Mouse (Mus musculus) cerebellum, postnatal 25 days (tissue): ENCODE data around the gene Lmntd1.

Experiments used
- DNase-seq, 2 experiments: peaks; one replicate each; pipeline ENCODE4 v3.0.0; 2021; ENCODE audit warnings: mixed read lengths in 2 of 2

Lmntd1 gene

DNA sequence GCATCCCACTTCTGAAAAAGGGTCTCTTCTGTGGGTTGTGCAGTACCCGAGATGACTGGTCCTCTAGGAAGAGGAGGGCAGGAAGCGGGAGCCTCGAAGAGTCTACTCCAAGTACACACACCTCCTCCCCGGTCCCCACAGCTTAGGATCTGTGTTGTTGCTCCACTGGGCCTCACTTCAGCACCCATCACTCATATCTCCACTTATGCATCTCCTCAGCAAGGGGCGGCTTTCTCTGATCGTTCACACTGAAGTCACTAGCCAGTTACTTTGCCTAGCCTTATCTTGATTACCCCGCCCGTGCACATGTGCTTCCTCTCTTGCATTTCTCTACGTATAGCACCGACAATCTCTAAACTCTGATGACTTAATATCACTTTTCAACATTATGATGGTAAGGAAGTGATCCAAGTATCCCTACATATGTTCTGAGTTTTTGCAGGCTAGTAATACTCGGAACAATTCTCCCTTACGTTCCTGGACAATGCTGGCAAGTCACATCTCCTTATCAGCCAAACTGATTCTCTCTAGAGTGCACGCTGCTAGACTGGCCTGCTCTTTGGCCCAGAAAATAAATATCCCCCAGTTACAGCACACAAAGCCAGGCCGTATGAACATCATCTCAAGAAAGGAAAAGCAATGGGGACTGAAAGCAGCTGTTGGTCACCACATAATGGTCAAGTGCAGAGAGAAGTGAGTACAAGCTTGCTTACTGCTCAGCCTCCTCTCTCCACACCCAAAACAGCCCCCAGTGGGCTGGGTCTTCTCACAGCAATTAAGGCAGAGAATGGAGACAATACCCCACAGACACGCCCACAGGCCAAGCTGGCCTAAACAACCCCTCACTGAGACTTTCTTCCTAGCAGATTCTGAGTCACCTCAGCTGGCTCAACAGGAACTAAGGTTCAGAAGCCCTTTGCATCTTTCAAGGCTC is 56.8 kb downstream of the Lmntd1 start:
- no peak for DNase-seq

DNA sequence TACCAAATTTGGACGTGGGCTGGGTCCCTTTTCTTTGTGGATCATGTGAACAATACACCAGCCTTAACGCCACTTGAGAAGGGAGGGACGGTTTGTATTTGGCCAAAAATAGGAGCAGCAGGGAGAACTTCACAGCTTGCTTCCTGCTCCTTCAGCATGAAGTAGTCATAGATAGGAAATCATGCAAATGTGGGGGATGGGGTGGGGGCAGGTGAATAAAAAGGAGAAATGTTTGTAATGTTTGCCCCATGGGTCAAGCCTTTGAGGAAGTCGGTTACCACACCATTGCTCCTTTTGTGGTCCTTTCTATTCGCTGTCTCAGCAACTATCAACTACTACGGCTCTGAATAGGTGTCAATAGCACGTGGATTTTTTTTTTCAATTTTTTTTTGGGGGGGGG is 60.9 kb downstream of the Lmntd1 start:
- DNase-seq, result no peak

- DNase-seq, result no peak
Observed at GRCm38 (mm10) chr6:145552817-145553216, 61.3 kb downstream of the Lmntd1 start.

GRCm38 (mm10) chr6:145550993-145551392 is 63.1 kb downstream of the Lmntd1 start:
- no peak for DNase-seq

DNA sequence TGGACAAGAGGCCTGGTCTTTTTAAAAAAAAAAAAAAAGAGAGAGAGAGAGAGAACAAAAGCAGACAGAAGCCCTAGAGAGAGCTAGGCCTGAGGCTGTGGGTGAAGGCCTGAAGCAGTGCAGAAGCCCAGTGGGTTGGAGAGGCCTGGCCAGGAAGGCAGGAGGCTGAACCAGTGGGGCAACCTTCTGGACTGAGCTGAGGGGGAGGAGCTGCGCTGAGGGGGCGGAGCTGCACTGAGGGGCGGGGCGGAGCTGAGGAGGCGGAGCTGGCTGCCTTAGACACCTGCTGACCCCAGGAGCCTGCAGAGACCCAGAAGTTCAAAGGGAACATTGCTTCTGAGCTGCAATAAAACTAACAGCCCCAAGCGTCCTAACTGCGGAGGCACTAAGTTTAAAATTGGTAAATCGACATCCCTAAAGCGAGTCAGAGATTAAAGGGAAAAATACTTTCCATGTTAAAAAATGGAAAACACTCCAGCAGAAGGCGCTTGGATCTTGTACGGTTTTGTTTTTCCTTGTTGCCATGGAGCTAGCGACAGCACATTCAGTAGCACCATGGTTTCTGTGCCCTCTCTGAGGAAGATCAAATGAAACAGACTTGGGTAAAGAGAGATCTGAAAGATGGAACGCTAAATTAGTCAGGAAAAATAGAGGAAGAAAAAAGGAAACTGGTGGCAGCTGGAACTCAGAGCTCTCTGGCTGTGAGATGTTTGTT is 68.0 kb downstream of the Lmntd1 start:
- no peak for DNase-seq

DNA sequence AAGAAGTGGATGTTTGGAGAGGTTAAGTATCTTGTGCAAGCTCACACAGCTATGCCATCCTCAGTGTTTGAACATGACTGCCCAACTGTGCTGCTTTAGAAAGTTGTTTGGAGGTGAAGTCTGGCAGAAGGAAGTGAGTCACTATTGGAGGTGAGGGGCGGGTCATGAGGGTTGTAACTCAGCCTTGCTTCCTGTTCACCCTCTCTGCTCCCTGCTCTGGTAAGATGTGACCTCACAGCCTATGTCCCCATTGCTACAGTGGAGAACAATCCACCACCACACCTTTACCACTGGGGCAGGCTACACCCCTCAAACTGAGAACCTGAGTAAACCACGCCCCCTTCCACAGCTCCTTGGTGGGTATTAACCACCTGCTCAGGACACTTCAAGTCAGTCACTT is 69.3 kb downstream of the Lmntd1 start:
- no peak for DNase-seq

DNA sequence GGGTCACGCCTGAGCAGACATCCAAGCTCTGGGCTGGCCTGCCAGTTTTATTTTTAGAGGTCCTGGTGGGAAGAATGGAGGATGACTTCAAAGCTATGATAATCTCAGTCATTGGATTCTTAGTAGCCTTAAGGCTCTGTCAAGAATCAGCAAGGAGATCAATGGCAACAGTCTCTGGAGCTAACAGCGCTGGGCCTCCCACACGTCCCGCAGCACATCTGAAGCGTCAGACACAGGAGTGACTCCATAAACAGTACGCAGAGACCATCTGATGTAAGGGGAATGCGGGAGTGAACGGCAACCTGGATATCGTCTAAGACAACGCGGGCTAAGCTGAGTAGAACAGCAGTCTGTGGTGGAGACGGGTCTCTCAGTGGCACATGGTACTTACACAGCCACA is 69.8 kb downstream of the Lmntd1 start:
- DNase-seq, result no peak

DNA sequence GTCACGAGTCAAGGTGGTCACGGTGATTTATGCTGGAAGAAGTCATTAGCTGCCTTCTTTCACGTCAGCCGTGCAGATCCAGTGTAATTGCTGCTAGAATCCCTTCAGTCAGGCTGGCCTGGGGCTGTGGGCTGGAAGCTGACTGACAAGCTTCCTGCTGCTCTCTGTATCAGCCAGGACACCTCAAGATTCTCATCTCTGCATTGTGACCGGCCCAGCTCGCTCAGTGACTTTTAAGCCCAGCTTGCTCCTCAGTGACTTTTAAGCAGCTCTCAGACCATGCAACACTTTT is 74.6 kb downstream of the Lmntd1 start:
- peak in 1 of 2 experiments; percentile 11 for DNase-seq

- no peak for DNase-seq
Observed at GRCm38 (mm10) chr6:145538787-145539567, 75.1 kb downstream of the Lmntd1 start.

DNA sequence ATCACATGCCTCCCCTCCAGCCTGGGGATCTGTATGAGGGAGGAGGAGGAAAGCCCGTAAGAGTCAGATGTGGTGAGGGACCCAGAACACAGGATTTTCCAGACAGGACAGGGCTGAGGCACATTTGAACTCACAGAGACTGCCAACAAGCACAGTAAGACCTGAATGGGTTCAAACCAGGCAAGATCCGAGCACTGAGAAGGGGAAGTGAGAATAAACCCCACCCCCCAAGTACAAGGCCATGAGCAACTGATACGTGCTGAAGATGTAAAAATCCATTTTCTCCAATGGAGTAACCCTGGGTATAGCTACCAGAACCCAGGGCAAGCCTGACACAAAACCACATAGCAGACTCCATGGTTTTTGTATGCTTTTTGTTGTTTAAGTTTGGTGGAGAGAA is 83.7 kb downstream of the Lmntd1 start:
- no peak for DNase-seq

- no peak for DNase-seq
Observed at GRCm38 (mm10) chr6:145523337-145523736, 90.8 kb downstream of the Lmntd1 start.

DNA sequence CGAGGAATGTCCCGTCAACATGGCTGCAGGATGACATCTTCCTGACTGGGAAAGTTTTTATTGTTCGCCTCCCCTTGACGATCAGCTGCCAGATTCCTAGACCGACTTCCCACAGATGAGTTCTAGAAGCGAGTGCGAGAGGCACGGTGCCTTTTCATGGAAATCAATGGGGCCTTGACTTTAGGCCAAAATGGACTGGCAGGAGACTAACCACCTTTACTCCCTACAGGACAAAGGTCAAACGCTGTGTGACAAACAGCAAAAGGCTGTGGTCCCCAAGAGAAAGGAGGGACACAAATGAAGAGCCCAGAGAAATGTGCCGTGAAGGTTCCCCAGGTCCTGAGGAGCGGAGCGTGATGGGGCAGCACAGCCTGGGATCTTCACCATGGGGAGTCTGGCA is 91.5 kb downstream of the Lmntd1 start:
- no peak for DNase-seq

- no peak for DNase-seq
Observed at GRCm38 (mm10) chr6:145517002-145517401, 97.1 kb downstream of the Lmntd1 start.

- no peak for DNase-seq
Observed at GRCm38 (mm10) chr6:145515859-145516581, 98.1 kb downstream of the Lmntd1 start.

GRCm38 (mm10) chr6:145511265-145511664 is 102.9 kb downstream of the Lmntd1 start:
- no peak for DNase-seq

DNA sequence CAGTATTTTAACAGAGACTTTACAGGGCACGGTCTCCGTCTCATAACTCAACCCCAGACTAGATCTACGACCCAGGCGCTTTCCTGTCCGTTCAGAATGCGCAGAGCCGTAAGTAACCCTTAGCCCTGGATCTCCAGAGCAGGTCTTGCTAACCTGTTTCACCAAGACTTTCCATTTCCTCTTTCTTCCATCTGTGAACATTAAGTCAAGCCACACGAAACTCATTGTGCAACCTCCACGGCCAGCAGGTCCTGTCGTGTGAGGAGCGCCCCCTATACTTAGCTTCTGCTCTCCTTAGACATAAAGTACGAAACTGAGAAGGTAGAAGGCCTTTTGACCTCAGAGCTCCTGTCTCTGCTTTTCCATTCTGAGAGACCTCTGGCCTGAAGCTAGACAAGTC is 105.3 kb downstream of the Lmntd1 start:
- DNase-seq, result no peak

DNA sequence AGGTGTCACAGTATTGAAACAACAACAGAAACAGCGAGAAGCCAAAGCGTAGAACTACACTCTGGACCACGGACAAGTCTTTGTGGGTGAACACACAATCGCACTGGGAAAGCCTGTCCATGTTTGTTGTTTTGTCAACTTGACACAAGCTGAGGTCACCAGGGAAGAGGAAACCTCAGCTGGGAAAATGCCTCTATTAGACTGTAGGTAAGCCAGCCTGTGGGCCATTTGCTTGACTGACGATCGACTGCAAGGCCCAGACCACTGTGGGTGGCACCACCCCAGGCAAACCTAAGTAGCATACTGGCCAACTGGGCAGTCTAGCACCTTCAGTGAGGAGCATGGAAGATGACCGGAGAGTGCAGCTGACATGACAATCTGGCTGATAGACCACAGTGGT is 112.4 kb downstream of the Lmntd1 start:
- no peak for DNase-seq

DNA sequence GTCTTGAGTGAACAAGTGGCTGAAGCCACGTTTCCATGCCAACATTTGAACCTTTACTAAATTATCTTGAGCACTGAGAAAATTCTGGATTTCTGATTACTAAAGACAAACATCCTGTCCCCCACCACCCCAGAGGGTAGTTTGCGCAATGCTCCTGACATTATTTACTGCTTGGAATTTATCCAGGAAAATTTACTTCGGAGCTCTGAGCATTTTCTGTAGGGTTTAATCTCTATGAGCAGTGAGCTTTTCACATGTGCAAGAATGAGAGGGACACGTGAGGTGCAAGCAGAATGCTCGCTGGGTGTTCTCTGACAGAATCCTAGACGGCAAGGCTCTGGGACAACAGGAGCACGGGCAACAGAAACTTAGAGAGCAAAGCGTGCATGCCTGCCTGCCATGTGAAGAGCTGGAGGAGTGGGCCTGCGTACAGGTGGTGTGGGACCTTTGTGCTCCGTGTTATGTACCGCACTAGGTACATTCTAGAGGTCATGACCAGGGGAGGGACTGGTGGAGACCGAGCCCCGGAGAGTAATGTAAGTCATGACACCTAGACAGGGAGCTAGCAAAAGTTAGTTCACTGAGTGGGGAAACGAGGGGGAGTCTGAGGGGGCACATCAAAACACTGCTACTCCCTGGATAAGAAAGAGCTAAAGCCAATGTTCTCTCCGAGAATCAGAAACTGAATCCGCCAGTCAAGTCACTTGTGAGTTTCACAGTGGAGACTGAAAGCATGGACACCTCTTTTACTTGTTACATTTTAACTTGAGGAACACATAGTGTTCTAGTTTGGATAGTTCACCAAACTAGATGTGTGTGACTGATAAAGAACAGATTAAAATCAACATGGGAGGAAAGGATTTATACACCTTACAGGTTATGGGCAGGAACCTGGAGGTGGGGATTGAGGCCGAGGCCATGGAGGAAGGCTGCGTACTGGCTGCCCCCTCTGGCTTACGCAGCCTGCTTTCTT is 114.3 kb downstream of the Lmntd1 start:
- DNase-seq, result no peak

DNA sequence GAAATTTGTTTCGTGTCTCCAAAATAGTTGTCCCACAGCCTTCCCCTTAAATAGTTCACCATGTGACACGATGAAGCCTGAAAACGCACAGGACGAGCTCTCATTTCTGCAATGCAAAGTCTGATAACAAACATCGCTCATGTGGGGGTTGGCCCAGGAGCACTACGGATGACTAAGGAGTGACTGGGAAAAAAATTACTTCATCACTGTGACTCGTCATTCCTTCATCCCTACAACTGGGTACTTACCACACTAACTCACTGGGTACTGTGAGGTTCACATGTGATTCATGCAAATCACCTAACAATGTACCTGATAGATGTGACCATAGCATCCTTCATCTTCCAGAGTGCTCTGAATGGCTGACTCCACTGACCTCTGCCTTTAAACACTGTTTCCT is 118.4 kb downstream of the Lmntd1 start:
- DNase-seq, result no peak

DNA sequence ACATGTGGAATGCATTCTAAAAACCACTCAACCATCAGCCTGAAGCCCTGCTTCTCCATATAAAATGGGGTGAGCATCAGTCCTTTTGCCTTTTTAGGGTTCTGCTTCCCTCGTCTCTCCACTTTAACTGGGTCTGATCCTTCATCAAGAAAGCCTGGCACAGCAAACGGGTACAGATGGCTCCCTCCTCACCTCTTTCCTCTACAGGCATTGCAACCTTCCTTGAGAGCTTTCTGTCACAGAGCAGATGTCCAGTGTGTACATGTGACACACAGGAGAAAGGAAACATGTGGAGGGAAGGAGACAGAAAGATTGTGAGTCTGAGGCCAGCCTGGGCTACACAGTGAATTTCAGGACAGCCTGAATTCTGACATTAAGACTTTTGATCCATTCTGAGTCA is 125.9 kb downstream of the Lmntd1 start:
- peak; percentile 37 to 45 for DNase-seq

- no peak for DNase-seq
Observed at GRCm38 (mm10) chr6:145485986-145486605, 128.0 kb downstream of the Lmntd1 start.
